Mouse (Mus musculus) left cerebral cortex, postnatal 14 days (tissue): ENCODE results near the gene Vmn1r101. TPM values are rescaled to one million over a fixed set of nuclear protein-coding genes. Genes with fewer than 3 reads are reported as not detected.
"Not testable (repeated sequence)": the region's sequence is repeated elsewhere in the genome, so short reads cannot be mapped to it uniquely, and the experiment has no call there.

Experiments
- DNase-seq, 2 experiments: peaks; one replicate each; pipeline ENCODE4 v3.0.0; 2021 to 2022; ENCODE audit warnings: low spot score in 2 of 2, mixed read lengths in 1 of 2
- intact Hi-C: fragments of 180-260 bp; cut with DNase I; formaldehyde crosslinking; loops from one replicate; pipeline ENCODE4 v1.15.1; 2025
- long read RNA-seq, 2 experiments: library from polyadenylated mRNA; stranded (forward); transcript quantifications; one replicate each; pipeline ENCODE4 v2.0.0; 2021
- total RNA-seq, 2 experiments: library from RNA; stranded (reverse); gene quantifications; 2 replicates each; pipeline ENCODE4 v1.2.3; 2021

Vmn1r101 gene
- total RNA-seq = not detected
- long read RNA-seq, experiment 1 = 0 reads
- long read RNA-seq, experiment 2 = 0 reads

DNA sequence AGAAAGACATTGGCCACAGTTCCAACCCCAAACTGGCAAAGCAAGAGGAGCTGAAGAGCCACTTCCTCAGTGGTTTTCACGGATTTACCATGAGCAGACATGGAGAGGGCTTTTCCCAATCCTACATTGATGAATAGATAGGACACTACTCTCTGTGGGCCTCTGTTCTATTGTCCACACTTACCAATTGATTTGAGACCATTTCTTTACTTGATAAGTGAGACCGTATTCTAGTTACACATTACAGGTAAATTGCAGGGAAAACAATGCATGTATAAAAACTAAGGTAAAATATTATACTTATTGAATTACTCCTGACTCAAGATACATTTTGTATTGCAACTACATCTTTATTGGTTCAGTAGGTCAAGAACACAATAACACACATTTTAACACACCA, at the start of gene Vmn1r101:
Vmn1r101 (minus strand) TSS at position 101 of the 400 bp plus-strand sequence.
- intact Hi-C loops = not testable (repeated sequence)

DNA sequence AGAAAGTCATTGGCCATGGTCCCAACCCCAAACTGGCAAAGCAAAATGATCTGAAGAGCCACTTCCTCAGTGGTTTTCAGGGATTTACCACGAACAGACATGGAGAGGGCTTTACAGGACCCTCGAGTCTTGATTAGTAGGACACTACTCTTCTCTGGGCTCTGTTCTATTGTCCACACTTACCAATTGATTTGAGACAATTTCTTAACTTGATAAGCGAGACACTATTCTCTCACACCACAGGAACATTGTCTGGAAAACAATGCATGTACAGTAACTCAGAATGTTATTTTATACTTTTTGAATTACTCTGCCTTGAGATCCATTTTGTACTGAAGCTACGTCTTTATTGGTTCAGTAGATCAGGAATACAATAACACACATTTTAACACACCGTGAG, 32.4 kb upstream of the Vmn1r101 start, which contains the start of gene Gm10670:
Gm10670 (minus strand) TSS at position 101 of the 400 bp plus-strand sequence.
- DNase-seq, intact Hi-C loops: not testable (repeated sequence)

More for the DNA sequence above, at the start of gene Vmn1r101:
- DNase-seq = not testable (repeated sequence)

DNA sequence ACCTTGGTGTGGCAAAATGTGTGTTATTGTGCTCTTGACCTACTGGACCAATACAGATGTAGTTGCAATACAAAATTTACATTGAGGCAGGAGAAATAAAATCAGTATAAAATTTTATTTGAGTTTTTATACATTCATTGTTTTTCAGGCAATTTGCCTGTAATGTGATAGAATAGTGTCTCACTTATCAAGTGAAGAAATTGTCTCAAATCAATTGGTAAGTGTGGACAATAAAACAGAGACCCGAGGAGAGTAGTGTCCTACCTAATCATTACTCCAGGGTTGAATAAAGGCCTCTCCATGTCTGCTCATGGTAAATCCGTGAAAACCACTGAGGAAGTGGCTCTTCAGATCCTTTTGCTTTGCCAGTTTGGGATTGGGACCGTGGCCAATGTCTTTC, 24.8 kb downstream of the Vmn1r101 start, which contains the start of gene Vmn1r100:
Vmn1r100 (plus strand) TSS at position 301 of the 400 bp plus-strand sequence.
- intact Hi-C loops = not testable (repeated sequence)

More for the DNA sequence above, 24.8 kb downstream of the Vmn1r101 start, which contains the start of gene Vmn1r100:
- DNase-seq = not testable (repeated sequence)

Other genes with a start within 250 kb of the Vmn1r101 start
- gene Vmn1r95, start 248.9 kb downstream of the Vmn1r101 start, total RNA-seq = not detected
- gene Gm6164, start 237.0 kb downstream of the Vmn1r101 start, total RNA-seq = not detected
- not detected for gene Gm4498, start 208.8 kb downstream of the Vmn1r101 start, total RNA-seq
- not detected for gene Gm5890, start 179.8 kb downstream of the Vmn1r101 start, total RNA-seq
- not detected for gene Gm4133, start 108.5 kb downstream of the Vmn1r101 start, total RNA-seq
- gene Gm5728, start 67.2 kb downstream of the Vmn1r101 start, total RNA-seq = not detected
- gene Vmn1r100, start 24.7 kb downstream of the Vmn1r101 start, total RNA-seq = not detected
- not detected for gene Gm10670, start 32.3 kb upstream of the Vmn1r101 start, total RNA-seq
- not detected for gene Vmn1r103, start 67.9 kb upstream of the Vmn1r101 start, total RNA-seq
- gene Vmn1r104, start 91.2 kb upstream of the Vmn1r101 start, total RNA-seq = not detected
- not detected for gene Gm5726, start 103.2 kb upstream of the Vmn1r101 start, total RNA-seq
- gene Gm4141, start 133.6 kb upstream of the Vmn1r101 start, total RNA-seq = not detected
- not detected for gene Gm4513, start 156.4 kb upstream of the Vmn1r101 start, total RNA-seq
- not detected for gene Vmn1r107, start 226.3 kb upstream of the Vmn1r101 start, total RNA-seq